Mouse (Mus musculus) heart, embryonic 14.5 days (tissue): Measurements from ENCODE around the gene Atraid. TPM values are rescaled to one million over a fixed set of nuclear protein-coding genes. Genes with fewer than 3 reads are reported as not detected.
A peak's percentile ranks its signal among the peaks of the same experiment; 100 is the strongest.

Source experiments
- ATAC-seq: fragments of 200-750 bp; cut with Nextera tagmentation; 2 replicates; pipeline ENCODE4 v1.8.0; 2017; ENCODE audit warnings: low read depth, moderate TSS enrichment; ENCODE audit not compliant: insufficient number of reproducible peaks, insufficient read depth, low FRiP score
- H3K27ac ChIP-seq, 2 experiments: fragments of 200-500 bp in 1 of 2; fragments of 300-500 bp in 1 of 2; sonication (generic) in 1 of 2; replicated peaks in 1 of 2; 2 replicates each; pipeline ENCODE4 v1.5.1; 2012 to 2014; ENCODE audit warnings: low read depth in 2 of 2, low read length in 2 of 2, control low read depth in 1 of 2, mild to moderate bottlenecking in 1 of 2, mixed read lengths in 1 of 2; ENCODE audit not compliant: control insufficient read depth in 1 of 2, insufficient read depth in 1 of 2
- H3K27me3 ChIP-seq: fragments of 300-500 bp; sonication (generic); 2 replicates; pipeline ENCODE4 v1.6.1; 2014; ENCODE audit warnings: mild to moderate bottlenecking, low read length, control low read depth; ENCODE audit not compliant: control insufficient read depth, insufficient read depth
- H3K36me3 ChIP-seq: fragments of 300-500 bp; sonication (generic); 2 replicates; pipeline ENCODE4 v1.6.1; 2014; ENCODE audit warnings: mild to moderate bottlenecking, control low read depth, low read length, mixed read lengths; ENCODE audit not compliant: control insufficient read depth, insufficient read depth
- H3K4me1 ChIP-seq, 2 experiments: fragments of 200-500 bp in 1 of 2; fragments of 300-500 bp in 1 of 2; sonication (generic) in 1 of 2; 2 replicates each; pipeline ENCODE4 v1.6.1; 2012 to 2014; ENCODE audit warnings: low read length in 2 of 2, control low read depth in 1 of 2, mixed read lengths in 1 of 2; ENCODE audit not compliant: control insufficient read depth in 2 of 2, insufficient read depth in 2 of 2
- H3K4me2 ChIP-seq: fragments of 300-500 bp; sonication (generic); 2 replicates; pipeline ENCODE4 v1.6.1; 2014; ENCODE audit warnings: mild to moderate bottlenecking, low read length
- H3K4me3 ChIP-seq, 2 experiments: fragments of 200-500 bp in 1 of 2; fragments of 300-500 bp in 1 of 2; sonication (generic) in 1 of 2; 2 replicates each; pipeline ENCODE4 v1.5.1; 2012 to 2014; ENCODE audit warnings: low read length in 2 of 2, mild to moderate bottlenecking in 2 of 2, control low read depth in 1 of 2, low read depth in 1 of 2, moderate library complexity in 1 of 2; ENCODE audit not compliant: control insufficient read depth in 1 of 2, insufficient read depth in 1 of 2
- H3K9ac ChIP-seq: fragments of 300-500 bp; sonication (generic); 2 replicates; pipeline ENCODE4 v1.6.1; 2014; ENCODE audit warnings: mild to moderate bottlenecking, low read length
- H3K9me3 ChIP-seq: fragments of 300-500 bp; sonication (generic); 2 replicates; pipeline ENCODE4 v1.6.1; 2016; ENCODE audit warnings: low read length, control low read depth; ENCODE audit not compliant: control insufficient read depth
- WGBS: fragments of 180-500 bp; shearing (Covaris S2); extraction: QIAGEN DNeasy Blood & Tissue Kit; methylation state at CpG from one replicate; pipeline ENCODE4 v1.1.7; 2014; 5-methylcytosine and 5-hydroxymethylcytosine counted together
- polyA plus RNA-seq: library from polyadenylated mRNA; unstranded; fragments of >200 nt; fragmentation: Nextera tagmentation; extraction: Ambion mirVana; gene quantifications from 2 replicates; pipeline ENCODE4 v1.2.1, GENCODE M21; 2014

Atraid gene
- polyA plus RNA-seq, 1 experiment from 2014 or later = 156 TPM

DNA sequence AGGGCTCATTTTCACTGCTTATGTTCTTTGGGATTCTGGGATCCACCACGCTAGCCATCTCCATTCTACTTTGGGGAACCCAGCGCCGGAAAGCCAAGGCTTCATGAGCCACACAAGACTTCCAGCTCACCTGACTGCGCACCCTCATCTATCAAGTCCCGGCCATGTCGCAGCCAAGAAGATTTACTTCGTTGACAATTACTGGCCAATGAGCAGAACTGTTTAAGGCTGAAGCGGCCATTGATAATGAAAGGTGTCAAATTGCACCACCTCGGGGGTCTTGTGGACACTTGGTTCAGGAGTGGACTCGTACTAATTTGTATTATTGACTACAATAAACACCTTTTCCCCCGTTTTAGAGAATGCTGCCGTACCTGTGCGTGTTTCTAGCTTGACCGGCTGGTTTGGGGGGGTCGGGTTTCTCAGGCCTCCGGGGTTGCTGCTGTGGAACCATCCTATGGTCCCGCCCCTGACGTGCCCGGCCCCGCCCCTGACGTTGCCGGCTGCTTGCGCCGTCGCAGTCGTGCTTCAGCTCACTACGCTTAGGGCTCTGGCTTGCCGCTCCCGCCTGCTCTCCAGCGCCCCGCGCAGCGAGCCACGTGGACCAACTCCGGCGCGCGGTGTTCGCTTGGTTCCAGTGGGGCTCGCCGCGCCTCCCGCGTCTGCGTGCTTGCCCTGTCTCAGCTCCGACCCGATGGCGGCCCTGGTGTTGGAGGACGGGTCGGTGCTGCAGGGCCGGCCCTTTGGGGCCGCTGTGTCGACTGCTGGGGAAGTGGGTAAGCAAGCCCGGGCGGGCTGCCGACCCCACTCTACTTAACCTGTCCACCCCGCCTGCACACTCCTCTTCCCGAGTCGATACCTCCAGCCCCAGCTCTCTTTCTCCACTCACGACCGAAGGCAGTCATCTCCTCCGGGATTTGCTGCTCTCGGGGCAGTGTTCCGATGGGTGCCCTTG, 6.4 kb downstream of the Atraid start, which contains the start of gene Cad:
Gene Cad (plus strand): TSS at position 520 of the 955 bp plus-strand sequence.
- H3K27me3 ChIP-seq = no peaks in the 10 kb centered on the region
- peak within 1 kb of the TSS; percentile 76 for H3K4me2 ChIP-seq
- WGBS = under 1% methylated on average over 64 of the region's 64 CpGs
- peak; percentile 95 for ATAC-seq
- peak within 1 kb of the TSS; percentile 76 for H3K9ac ChIP-seq
- H3K4me1 ChIP-seq = peaks cover 3 to 16% of the 10 kb centered on the region in 2 experiments; a peak in 3 of 4 replicates
- peak within 1 kb of the TSS; percentile 37 to 59 for H3K27ac ChIP-seq
- peak within 1 kb of the TSS; percentile 51 to 60 for H3K4me3 ChIP-seq
- H3K36me3 ChIP-seq = peaks cover 33% of the 10 kb centered on the region
- H3K9me3 ChIP-seq = no peaks in the 10 kb centered on the region

DNA sequence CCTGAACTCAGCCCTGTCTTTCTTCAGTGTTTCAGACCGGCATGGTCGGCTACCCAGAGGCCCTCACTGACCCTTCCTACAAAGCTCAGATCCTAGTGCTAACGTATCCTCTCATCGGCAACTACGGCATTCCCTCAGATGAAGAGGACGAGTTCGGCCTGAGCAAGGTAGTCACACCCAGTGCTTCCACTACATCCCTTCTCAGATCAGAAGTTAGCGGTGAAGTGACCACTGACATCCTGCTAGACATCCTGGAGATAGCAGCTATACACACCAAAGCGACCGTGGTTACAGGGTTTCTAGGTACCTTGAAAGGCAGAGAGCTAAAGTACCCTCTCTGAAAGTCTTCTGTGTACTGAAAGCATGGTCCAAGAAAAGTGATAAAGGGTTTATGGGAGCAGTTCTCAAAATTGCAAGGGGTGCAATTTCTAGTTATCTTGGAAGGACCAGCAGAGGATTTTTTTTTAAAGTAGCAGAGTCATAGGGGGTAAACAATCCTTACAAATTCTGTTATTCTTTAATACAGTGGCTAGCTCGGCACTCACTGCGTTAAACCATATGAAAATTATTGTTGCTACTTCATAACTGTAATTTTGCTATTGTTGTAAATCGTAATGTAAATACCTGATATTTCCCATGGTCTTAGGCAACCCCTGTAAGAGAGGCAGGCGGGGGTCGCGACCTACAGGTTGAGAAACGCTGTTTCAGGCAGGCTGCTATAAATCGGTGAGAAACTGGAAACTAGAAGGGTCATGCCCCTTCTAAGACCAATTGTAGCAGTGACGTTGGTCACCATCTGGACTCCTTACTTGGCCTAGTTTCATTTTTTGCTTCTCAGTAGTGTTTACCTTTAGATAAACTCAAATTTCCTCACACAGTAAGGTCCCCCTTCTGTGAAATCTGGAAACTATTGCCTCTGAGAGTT, 7.4 kb downstream of the Atraid start:
- H3K4me1 ChIP-seq = peaks cover 3 to 16% of the 10 kb centered on the region in 2 experiments; a peak in 3 of 4 replicates
- H3K36me3 ChIP-seq = peaks cover 42% of the 10 kb centered on the region
- peak overlapping the region; percentile 37 to 59 for H3K27ac ChIP-seq
- WGBS = 25% methylated on average over 19 of the region's 19 CpGs
- 0 out of 2 replicates have a peak, but pooled peaks have one; percentile 14 for ATAC-seq
- H3K9me3 ChIP-seq = no peaks in the 10 kb centered on the region
- H3K4me2 ChIP-seq = peak overlapping the region; percentile 76
- H3K4me3 ChIP-seq = peak overlapping the region; percentile 51 to 60
- H3K27me3 ChIP-seq = no peaks in the 10 kb centered on the region
- H3K9ac ChIP-seq = peak overlapping the region; percentile 76

DNA sequence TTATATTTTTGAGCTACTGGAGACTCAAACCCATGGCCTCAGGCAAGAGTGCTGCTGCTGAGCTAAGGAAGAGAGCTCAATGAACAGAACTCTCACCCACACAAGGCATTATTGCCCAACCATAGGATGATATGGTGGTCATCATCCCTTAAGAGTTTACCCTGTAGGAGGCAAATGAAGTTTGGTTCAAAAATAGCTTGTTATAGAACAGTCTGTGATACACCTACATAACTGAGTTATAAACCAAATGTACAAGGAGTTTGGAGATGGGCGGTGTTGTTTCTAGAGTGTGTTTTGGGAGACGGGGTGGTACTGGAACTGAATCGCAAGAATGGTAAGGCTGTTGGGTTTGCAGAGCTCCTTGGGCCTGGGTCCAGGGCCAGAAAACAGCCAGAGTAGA, 21.7 kb downstream of the Atraid start:
- 92% methylated on average over 3 of the region's 3 CpGs for WGBS

DNA sequence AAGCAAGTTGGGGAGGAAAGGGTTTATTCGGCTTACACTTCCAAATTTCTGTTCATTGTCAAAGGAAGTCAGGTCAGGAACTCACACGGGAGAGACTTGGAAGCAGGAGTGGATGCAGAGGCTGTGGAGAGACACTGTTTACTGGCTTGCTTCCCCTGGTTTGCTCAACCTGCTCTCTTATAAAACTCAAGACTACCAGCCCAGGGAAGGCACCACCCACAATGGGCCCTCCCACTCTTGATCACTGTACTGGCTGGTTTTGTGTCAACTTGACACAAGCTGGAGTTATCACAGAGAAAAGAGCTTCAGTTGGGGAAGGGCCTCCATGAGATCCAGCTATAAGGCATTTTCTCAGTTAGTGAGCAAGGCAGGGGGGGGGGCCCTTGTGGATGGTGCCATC, 22.9 kb downstream of the Atraid start:
- Histone ChIP-seq H3K4me3 (no peak overlapping the region), H3K27me3 (no peaks in the 10 kb centered on the region), H3K4me2 (no peak overlapping the region), H3K27ac (no peak overlapping the region), H3K4me1 (no peaks in the 10 kb centered on the region), H3K9ac (no peak overlapping the region), H3K36me3 (peaks cover 99% of the 10 kb centered on the region), H3K9me3 (no peaks in the 10 kb centered on the region)
- WGBS = 74% methylated on average over 2 of the region's 2 CpGs
- no peak for ATAC-seq

More for the DNA sequence above, 21.7 kb downstream of the Atraid start:
- no peak overlapping the region for H3K27ac ChIP-seq
- no peak overlapping the region for H3K4me3 ChIP-seq
- no peaks in the 10 kb centered on the region for H3K4me1 ChIP-seq
- no peaks in the 10 kb centered on the region for H3K27me3 ChIP-seq
- H3K9me3 ChIP-seq = no peaks in the 10 kb centered on the region
- no peak overlapping the region for H3K4me2 ChIP-seq
- H3K36me3 ChIP-seq = peaks cover 96% of the 10 kb centered on the region
- ATAC-seq = no peak
- H3K9ac ChIP-seq = no peak overlapping the region

DNA sequence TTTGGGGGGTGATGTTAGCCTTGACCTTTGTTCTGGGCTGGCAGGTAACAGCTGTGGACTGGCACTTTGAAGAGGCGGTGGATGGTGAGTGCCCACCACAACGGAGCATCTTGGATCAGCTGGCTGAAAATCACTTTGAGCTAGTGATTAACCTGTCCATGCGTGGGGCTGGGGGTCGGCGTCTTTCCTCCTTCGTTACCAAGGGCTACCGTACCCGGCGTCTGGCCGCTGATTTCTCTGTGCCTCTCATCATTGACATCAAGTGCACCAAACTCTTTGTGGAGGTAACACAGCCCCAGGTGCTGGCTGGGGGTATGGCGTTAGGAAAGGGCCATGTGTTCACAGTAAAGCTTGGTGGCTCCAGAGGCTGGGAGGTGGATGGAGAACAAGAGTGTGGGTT, 23.7 kb downstream of the Atraid start:
- no peak overlapping the region for H3K9ac ChIP-seq
- H3K27ac ChIP-seq = no peak overlapping the region
- H3K4me3 ChIP-seq = no peak overlapping the region
- 91% methylated on average over 11 of the region's 11 CpGs for WGBS
- ATAC-seq = no peak
- peaks cover 99% of the 10 kb centered on the region for H3K36me3 ChIP-seq
- no peak overlapping the region for H3K4me2 ChIP-seq
- no peaks in the 10 kb centered on the region for H3K4me1 ChIP-seq
- no peaks in the 10 kb centered on the region for H3K27me3 ChIP-seq
- no peaks in the 10 kb centered on the region for H3K9me3 ChIP-seq

DNA sequence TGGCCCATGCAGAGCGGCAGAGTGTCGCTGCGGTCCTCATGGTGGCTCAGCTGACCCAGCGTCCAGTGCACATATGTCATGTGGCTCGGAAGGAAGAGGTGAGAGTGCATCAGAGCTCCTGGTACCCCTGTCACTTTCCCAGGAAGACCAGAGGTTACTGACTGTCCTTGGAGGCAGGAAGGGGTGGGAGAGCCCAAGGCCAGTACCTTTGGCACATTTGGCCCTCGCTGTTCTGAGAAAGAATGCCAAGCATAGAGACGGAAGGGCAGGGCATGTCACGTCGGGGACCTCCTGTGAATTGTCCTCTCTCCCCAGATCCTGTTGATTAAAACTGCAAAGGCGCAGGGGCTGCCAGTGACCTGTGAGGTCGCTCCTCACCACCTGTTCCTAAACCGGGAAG, 25.1 kb downstream of the Atraid start:
- 91% methylated on average over 12 of the region's 12 CpGs for WGBS

DNA sequence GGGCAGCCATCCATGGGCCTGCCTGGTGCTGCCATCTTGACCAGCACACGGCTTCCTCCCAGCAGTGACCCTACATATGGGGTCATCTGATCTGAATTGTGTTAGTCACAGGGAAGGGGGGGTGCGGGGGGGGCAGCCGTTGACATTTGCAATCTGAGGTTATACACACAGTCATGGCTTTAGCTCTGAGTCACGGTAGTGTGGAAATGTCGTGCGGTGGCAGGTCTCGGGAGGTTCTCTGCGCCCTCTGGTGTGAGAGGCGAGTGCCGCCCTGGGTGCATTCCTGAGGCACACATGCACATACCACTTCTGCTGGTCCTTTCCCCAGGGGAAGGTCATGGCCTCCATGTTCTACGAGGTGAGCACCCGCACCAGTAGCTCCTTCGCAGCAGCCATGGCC, 28.2 kb downstream of the Atraid start:
- H3K27ac ChIP-seq = no peak overlapping the region
- no peak for ATAC-seq
- no peak overlapping the region for H3K4me2 ChIP-seq
- no peak overlapping the region for H3K9ac ChIP-seq
- H3K4me1 ChIP-seq = no peaks in the 10 kb centered on the region; a peak in 1 of 4 replicates
- H3K9me3 ChIP-seq = no peaks in the 10 kb centered on the region
- no peaks in the 10 kb centered on the region for H3K27me3 ChIP-seq
- no peak overlapping the region for H3K4me3 ChIP-seq
- 79% methylated on average over 13 of the region's 13 CpGs for WGBS
- H3K36me3 ChIP-seq = peaks cover 78% of the 10 kb centered on the region

More for the DNA sequence above, 25.1 kb downstream of the Atraid start:
- Histone ChIP-seq H3K4me2 (no peak overlapping the region), H3K27me3 (no peaks in the 10 kb centered on the region), H3K27ac (no peak overlapping the region), H3K36me3 (peaks cover 99% of the 10 kb centered on the region), H3K9ac (no peak overlapping the region), H3K9me3 (no peaks in the 10 kb centered on the region), H3K4me1 (no peaks in the 10 kb centered on the region), H3K4me3 (no peak overlapping the region)
- ATAC-seq = no peak
